Mouse (Mus musculus) cerebellum, adult 18-20 months (tissue): ENCODE results near the gene Cryzl1.

Experiments
- DNase-seq, 2 experiments: peaks; one replicate each; pipeline ENCODE4 v3.0.0; 2021

Gene Cryzl1

GRCm38 (mm10) chr16:91740184-91740917 lies 11.6 kb upstream of the Cryzl1 start:
- peak in 1 of 2 experiments; percentile 41 for DNase-seq

GRCm38 (mm10) chr16:91738505-91738904 lies 9.7 kb upstream of the Cryzl1 start:
- DNase-seq, result no peak

- no peak for DNase-seq
Observed at GRCm38 (mm10) chr16:91736046-91736816, 7.5 kb upstream of the Cryzl1 start.

GRCm38 (mm10) chr16:91734771-91735170 lies 6.0 kb upstream of the Cryzl1 start:
- DNase-seq, result no peak

- no peak for DNase-seq
Observed at GRCm38 (mm10) chr16:91732816-91733215, 4.0 kb upstream of the Cryzl1 start.

- DNase-seq, result no peak
Observed at GRCm38 (mm10) chr16:91730446-91730845, 1.7 kb upstream of the Cryzl1 start.

- peak; percentile 49 to 74 for DNase-seq
Observed at GRCm38 (mm10) chr16:91729821-91730441, 1.2 kb upstream of the Cryzl1 start.

GRCm38 (mm10) chr16:91729066-91729482 lies 299 bp upstream of the Cryzl1 start, which contains the start of gene Itsn1:
Itsn1 (plus strand) TSS chr16:91729281.
- peak; percentile 98 to 100 for DNase-seq

- DNase-seq, result no peak
Observed at GRCm38 (mm10) chr16:91727433-91727832, 1.3 kb downstream of the Cryzl1 start.

GRCm38 (mm10) chr16:91724247-91724646 lies 4.5 kb downstream of the Cryzl1 start:
- peak; percentile 69 to 76 for DNase-seq

- no peak for DNase-seq
Observed at GRCm38 (mm10) chr16:91717399-91717798, 11.4 kb downstream of the Cryzl1 start.

- DNase-seq, result peak in 1 of 2 experiments; percentile 13
Observed at GRCm38 (mm10) chr16:91716927-91717349, 11.8 kb downstream of the Cryzl1 start.

- no peak for DNase-seq
Observed at GRCm38 (mm10) chr16:91710241-91710640, 18.5 kb downstream of the Cryzl1 start.

- DNase-seq, result no peak
Observed at GRCm38 (mm10) chr16:91704603-91705340, 24.0 kb downstream of the Cryzl1 start.

GRCm38 (mm10) chr16:91702771-91703188 lies 26.0 kb downstream of the Cryzl1 start:
- DNase-seq, result no peak

GRCm38 (mm10) chr16:91701908-91702307 lies 26.9 kb downstream of the Cryzl1 start:
- no peak for DNase-seq

- no peak for DNase-seq
Observed at GRCm38 (mm10) chr16:91698995-91699394, 29.8 kb downstream of the Cryzl1 start.

- DNase-seq, result no peak
Observed at GRCm38 (mm10) chr16:91695108-91695755, 33.5 kb downstream of the Cryzl1 start.

- DNase-seq, result peak; percentile 73 to 79
Observed at GRCm38 (mm10) chr16:91694455-91695084, 34.2 kb downstream of the Cryzl1 start.

GRCm38 (mm10) chr16:91689791-91690190 lies 39.0 kb downstream of the Cryzl1 start:
- DNase-seq, result no peak

GRCm38 (mm10) chr16:91688619-91689334 lies 40.0 kb downstream of the Cryzl1 start, which contains the start of gene Donson:
Donson (minus strand) TSS chr16:91688770.
- peak; percentile 95 to 98 for DNase-seq
